Mouse (Mus musculus): ENCODE measurements around the gene Gm14409.
"Not testable (repeated sequence)": the region's sequence is repeated elsewhere in the genome, so short reads cannot be mapped to it uniquely, and the experiment has no call there.

- TF ChIP-seq CTCF (IDR thresholded peaks at IDR 0.05; ENCODE audit: borderline replicate concordance, control insufficient read depth, extremely low read depth, insufficient read depth, low read length, poor library complexity); POLR2A (IDR thresholded peaks at IDR 0.05; ENCODE audit: control insufficient read depth, extremely low read depth, insufficient read depth, low read length, poor library complexity): not testable (repeated sequence)
Observed at GRCm38 (mm10) chr2:177247449-177247848, 19.4 kb downstream of the Gm14409 start.

Measured in thymus, adult 2 months (tissue).